Mouse (Mus musculus): ENCODE measurements around the gene Pdcd1lg2.
A peak's percentile ranks its signal among the peaks of the same experiment; 100 is the strongest.

The Pdcd1lg2 gene

DNA sequence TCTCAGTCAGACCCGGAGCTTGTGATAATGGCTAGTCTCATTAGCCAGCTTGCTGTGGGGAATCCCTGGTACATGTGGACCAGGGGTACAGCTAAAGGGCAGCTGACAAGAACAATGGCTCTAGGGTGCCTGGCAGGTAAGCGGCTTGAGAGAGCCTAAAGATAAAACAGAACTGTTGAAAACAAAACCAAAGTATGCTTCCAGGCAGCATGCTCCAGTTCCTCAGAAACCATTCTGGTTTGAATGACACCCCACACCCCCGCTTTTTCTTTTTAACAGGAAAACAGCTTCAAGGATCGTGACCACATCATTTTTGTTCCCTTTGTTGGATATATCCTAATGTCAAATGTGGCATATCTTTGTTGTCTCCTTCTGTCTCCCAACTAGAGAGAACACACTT lies at the start of gene Pdcd1lg2:
Pdcd1lg2 (plus strand) TSS at position 301 of the 400 bp plus-strand sequence.
- no peak for ATAC-seq (ENCODE audit: low TSS enrichment)

DNA sequence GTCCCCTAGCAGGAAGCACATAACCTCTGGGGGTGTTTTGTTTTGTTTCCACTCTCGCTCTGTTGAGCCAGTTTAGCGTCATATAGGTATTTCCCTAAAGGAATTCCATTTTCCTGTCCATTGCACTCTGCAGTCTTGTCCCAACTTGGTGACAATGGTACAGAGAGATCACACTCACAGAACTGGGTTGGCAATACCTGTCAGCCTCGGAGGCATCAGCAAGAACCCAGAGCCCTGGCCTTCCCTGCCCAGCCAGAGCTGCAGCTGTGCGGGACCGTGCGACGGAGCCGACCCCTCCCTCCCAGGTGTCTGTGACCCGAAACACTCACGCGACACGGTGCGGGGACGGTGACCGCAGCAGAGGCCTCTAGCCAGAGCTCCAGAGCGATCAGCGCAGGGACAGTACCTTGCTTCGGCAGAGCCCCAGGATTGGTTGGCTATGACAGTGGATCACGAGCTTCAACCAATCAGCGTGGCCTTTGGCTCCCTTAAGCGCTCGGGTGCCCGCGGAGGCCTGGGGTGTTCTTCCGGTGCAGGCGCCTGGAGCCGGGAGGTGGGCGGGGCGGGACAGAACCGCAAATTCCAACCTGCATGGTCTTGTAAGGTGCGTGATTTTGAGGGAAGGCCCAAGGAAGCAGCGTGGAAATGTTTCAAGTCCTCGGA lies 49.1 kb upstream of the Pdcd1lg2 start:
- ATAC-seq (ENCODE audit: low TSS enrichment) = peak; percentile 99

- peak; percentile 24; the same call in 1 of the 2 replicates for ATAC-seq (ENCODE audit: low TSS enrichment)
Measured at GRCm38 (mm10) chr19:29362173-29362930, 48.4 kb upstream of the Pdcd1lg2 start.

DNA sequence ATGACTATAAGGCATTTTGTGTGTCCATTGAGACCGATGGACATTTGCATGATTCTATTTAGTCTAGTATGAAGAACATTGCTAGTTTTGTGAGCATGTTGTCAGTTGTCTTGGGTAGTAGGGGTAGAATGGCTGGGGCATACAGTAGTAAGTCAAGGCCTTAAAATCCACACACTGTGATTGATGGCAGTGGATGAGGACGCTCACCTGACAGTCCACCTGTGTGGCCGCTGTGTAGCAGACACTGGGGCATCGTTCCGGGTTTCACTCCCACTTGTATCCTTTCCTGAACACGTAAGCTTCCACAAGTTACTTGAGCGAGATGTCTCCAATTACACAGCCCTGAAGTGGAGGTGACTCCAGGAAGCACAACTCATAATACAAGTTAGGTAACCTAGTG lies 47.2 kb upstream of the Pdcd1lg2 start:
- no peak for ATAC-seq (ENCODE audit: low TSS enrichment)

GRCm38 (mm10) chr19:29364076-29364475 lies 46.6 kb upstream of the Pdcd1lg2 start:
- no peak for ATAC-seq (ENCODE audit: low TSS enrichment)

DNA sequence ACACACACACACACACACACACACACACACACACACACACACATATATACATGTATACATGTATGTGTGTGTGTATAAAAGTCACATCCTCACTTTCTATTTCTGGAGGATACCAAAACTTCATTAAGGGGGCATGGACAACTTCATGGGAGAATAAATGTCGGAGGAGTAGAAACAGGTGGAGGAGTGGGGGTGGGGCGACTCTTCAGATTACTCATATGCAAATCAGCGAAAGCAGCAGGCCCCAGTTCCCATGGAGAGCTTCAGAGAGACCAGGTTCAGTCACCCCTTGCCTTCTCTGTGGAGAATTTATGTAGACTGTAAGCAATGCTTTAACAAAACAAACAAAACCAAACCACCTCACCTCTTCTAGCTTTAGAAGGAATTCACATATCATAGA lies 45.6 kb upstream of the Pdcd1lg2 start:
- no peak for ATAC-seq (ENCODE audit: low TSS enrichment)

DNA sequence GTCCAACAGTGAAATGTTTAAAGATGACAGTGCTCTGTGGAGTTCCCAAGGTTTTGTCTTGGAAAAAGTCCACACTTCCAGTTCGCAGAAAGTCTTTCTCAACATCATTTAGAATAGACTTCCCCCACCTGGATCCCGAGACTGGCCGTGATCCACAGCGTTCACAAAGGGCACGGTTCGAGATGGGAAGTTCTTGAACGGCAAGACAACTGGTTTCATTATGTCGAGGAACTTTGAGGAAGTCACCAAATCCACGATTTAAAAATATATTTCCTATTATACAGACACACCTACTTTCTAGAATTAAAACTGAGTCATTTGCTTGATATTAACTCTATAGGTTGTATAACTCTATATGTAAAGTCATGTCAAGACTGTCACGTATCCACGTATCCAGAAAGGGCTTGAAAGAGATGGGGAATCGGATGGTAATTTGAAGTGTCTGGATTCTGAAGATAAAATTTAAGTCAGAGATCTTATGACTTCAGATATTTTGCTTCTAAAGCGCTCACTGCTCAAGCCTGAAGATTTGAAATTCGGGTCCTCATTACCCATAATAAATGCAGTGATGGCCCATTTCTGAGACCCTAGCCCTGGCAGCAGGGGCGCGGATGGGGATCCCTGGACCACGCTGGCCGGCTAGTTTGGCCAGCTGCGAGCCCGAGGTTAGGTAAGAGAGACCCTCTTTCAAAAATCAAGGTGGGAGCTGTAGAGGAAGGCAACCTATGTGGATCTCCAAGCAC lies 44.3 kb upstream of the Pdcd1lg2 start:
- ATAC-seq (ENCODE audit: low TSS enrichment) = no peak

- ATAC-seq (ENCODE audit: low TSS enrichment) = peak; percentile 74
Measured at GRCm38 (mm10) chr19:29366969-29367622, 43.6 kb upstream of the Pdcd1lg2 start, which contains the start of the genes Plgrkt and Cd274. Gene Plgrkt (minus strand): TSS chr19:29367390. Gene Cd274 (plus strand): TSS chr19:29367455.

DNA sequence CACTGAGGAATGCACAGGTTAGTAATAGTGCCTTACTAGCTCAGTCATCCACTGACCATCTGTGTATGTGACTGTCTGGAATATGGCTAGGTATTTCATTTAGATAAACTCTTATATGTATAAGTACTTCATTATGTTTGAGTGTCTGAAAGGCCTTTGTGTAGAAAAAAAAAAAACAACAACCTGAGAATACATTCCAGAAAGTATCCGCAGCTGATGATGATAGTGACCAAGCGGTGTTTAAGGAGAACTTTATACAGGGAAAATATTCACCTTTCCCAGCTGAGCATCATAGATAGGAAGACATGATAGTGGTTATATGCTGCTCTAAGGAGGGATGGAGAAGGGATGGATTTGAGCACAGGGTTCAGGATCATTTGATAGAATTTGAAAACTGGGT lies 42.7 kb upstream of the Pdcd1lg2 start:
- no peak for ATAC-seq (ENCODE audit: low TSS enrichment)

DNA sequence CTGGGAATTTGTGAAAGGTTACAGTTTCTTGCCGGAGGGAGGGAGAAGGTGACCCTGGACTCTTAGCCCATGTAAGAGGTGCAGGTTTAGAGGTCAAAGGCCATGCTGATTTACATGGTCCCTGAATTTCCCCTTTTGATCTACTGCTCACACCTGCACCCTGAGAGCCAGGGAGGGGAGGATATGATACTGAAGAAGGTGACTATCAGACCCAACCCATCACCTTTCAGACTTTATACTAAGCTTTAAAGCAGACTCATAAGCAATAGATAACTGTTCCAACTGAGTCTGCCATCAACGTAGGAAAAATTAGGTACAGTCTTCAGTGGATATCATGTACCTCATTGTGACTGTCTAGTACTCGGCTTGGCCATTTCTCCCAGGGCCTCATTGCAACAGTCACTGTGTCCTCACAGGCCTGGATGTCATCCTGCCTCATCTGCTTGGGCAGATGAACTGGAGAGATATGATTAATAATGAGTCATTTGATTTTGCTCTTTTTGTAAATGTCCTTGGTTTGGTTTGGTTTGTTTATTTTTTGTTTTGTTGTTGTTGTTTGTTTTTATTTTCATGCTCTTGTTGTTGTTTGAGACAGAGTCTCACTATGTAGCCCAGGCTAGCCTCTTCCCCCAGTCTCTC lies 41.9 kb upstream of the Pdcd1lg2 start:
- ATAC-seq (ENCODE audit: low TSS enrichment) = no peak

GRCm38 (mm10) chr19:29370112-29370511 lies 40.6 kb upstream of the Pdcd1lg2 start:
- ATAC-seq (ENCODE audit: low TSS enrichment) = no peak

GRCm38 (mm10) chr19:29370545-29371283 lies 40.0 kb upstream of the Pdcd1lg2 start:
- no peak for ATAC-seq (ENCODE audit: low TSS enrichment)

DNA sequence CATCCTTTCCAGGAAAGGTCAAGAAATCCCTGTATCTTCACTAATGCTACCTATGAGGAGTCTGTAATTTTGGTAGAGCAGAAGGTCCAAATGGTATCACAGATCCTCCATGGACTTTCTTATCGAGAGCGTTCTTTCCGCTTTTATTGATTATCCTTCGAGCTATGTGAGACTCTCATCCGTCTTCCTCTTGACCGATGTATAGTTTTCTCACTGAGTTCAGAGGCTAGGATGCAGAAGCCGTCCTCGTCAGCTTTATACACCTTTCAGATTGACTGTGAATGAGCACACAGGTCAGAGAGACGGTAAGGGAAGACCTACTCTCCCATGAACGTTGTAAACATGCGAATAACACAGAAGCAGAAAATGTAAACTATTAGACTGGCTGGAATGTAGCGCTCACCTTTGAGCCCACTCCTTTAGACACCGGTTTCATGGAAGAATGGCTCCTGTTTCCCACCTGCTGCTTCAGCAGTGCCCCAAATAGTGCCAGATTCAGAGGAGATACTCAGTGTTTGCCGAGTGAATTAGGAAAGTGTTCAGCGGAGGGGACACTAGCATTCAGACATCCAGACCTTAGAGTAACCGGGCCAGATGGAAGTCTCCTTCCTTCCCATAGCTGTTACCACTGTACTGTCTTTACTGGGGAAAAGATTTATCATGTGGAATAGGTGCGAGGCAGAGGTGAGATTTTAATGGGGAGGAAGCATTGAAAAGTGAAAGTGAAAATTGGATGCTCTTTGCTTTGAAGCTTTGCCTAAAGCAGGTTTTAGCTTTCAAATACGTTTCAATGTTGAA lies 39.2 kb upstream of the Pdcd1lg2 start:
- ATAC-seq (ENCODE audit: low TSS enrichment) = no peak

- ATAC-seq (ENCODE audit: low TSS enrichment) = peak; percentile 76
Measured at GRCm38 (mm10) chr19:29372138-29372537, 38.6 kb upstream of the Pdcd1lg2 start.

GRCm38 (mm10) chr19:29372621-29373020 lies 38.1 kb upstream of the Pdcd1lg2 start:
- ATAC-seq (ENCODE audit: low TSS enrichment) = no peak

DNA sequence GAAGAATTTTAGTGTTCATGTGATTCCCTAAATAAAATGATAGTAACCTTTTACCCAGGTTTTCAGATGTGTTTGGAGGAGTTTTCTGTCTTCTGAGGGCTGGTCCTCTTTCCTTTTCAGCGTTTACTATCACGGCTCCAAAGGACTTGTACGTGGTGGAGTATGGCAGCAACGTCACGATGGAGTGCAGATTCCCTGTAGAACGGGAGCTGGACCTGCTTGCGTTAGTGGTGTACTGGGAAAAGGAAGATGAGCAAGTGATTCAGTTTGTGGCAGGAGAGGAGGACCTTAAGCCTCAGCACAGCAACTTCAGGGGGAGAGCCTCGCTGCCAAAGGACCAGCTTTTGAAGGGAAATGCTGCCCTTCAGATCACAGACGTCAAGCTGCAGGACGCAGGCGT lies 37.3 kb upstream of the Pdcd1lg2 start:
- peak; percentile 82 for ATAC-seq (ENCODE audit: low TSS enrichment)

- no peak for ATAC-seq (ENCODE audit: low TSS enrichment)
Measured at GRCm38 (mm10) chr19:29374947-29375346, 35.8 kb upstream of the Pdcd1lg2 start.

DNA sequence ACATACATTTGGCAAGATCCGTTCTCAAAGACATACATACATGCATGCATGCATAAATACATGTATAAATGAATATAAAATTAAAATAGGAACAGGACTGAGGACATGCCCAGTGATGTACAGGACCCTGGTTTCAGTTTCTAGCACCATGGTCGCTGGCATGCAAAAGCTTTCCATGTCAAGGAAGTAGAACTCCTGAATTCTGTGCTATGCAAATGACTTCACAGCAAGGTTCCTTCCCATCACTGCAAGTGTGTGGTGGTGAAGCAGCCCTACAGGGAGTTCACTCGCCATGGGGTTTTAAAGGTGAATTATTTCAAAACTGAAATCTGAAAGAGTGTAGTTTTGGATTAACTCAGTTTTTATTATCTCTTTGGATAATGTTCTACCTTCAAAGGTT lies 34.3 kb upstream of the Pdcd1lg2 start:
- ATAC-seq (ENCODE audit: low TSS enrichment) = no peak

- no peak for ATAC-seq (ENCODE audit: low TSS enrichment)
Measured at GRCm38 (mm10) chr19:29379839-29380603, 30.7 kb upstream of the Pdcd1lg2 start.

Measured in frontal cortex, adult (tissue).